Mouse (Mus musculus) Muller cell, postnatal 12 days (primary cell): ENCODE measurements around the gene Aurkb.
A peak's percentile ranks its signal among the peaks of the same experiment; 100 is the strongest.

Source experiments
- DNase-seq: peaks from one replicate; pipeline ENCODE4 v3.0.0-alpha.2; 2015; ENCODE audit errors: inconsistent ontology term

Gene Aurkb

DNA sequence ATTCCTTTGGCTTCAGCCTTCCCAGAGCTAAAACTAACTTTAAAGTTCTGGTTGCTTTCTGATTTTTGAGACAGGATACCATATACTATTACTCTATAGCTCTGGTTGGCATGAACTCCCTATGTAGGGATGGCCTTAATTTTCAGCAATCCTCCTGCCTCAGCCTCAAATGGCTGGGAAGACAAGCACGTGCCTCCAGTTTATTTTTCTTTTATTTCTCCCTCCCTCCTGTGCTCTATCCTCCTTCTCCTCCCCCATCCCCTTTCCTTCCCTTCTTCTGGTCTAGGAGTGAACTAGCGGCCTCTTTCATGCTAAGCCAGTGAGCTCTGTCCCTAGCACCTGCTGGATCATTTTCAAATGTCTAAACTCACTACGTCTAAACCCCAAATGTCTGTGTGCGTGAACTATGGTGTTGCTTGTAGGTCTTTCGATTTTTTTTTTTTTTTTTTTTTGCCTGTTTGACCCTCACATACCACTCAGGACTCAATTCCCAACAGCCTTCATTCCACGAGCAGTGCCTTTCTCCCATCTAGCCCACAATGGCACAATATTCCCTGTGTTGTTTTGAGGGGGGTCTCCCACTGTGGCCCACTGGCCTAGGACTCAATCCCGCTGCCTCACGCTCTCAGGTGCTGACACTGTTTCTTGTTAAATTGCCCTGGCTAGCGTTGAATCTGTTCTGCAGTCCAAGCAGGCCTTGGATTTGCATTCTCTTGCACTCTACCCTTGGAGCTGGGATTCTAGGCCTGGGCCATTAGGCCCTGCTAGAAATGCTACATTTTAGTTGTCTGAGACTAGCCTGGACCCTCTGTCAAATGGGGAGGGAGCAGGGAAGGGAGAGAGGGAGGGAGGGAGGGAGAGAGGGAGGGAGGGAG, 19.0 kb downstream of the Aurkb start:
- DNase-seq: no peak

DNA sequence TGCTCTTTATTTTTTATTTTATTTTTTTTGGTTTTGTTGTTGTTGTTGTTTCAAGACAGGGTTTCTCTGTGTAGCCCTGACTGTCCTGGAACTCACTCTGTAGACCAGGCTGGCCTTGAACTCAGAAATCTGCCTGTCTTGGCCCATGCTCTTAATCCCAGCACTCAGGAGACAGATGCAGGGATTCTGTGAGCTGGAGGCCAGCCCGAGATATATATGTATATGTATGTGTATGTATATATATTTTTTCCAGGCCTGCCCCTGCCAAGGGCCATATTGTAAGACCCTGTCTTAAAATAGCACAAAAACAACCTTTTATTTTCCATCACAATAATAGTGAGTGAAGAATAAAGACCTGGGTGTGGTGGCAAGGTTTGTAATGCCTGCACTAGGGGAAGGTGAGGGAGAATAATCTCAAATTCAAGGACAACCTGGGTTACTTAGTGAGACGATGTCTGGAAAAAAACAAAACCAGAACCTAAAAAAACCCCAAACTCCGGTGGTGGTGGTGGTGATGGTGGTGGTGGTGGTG, 20.0 kb downstream of the Aurkb start:
- DNase-seq: no peak

GRCm38 (mm10) chr11:69066163-69066861, 20.9 kb downstream of the Aurkb start:
- no peak for DNase-seq

- DNase-seq: peak; percentile 88
Observed at GRCm38 (mm10) chr11:69066956-69067355, 21.5 kb downstream of the Aurkb start.

DNA sequence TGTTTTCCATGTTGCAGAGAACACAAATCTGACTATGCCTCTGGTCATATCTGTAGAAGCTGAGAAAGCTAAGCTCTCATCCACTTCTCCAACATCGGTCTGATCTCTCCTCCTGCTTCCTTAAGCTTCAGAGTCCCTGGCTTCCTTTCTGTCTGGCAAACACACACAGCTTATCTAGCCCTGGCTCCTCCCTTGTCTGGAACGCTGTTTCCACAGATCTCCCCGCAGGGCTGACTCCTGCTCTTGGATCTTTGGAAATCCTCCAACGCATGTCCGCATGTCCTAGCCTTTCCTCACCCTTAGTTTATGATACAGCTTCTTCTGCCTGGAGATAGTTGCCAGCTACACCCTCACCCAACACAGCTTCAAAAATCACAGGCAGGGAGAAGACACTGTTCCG, 22.2 kb downstream of the Aurkb start:
- no peak for DNase-seq

- DNase-seq: no peak
Observed at GRCm38 (mm10) chr11:69070093-69070492, 24.6 kb downstream of the Aurkb start.

- DNase-seq: peak; percentile 94
Observed at GRCm38 (mm10) chr11:69070590-69071222, 25.3 kb downstream of the Aurkb start, which contains the start of gene Tmem107. TSS of gene Tmem107 (plus strand) at chr11:69070806.

DNA sequence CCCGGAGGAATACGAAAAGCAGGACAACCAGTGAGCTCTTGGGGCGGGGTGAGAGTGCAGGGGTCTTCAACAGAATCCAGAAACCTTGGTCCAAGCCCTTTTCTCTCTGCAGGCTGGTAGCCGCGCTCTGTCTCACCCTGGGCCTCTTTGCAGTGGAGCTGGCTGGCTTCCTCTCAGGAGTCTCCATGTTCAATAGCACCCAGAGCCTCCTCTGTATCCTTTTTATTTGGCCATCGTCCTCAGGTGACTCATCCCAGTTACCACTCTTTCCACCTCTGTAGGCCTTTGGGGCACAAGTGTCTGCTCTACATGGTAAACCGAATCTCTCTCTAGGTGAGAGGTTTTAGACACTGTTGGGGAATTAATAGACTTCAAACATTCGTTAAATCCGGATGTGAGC, 25.8 kb downstream of the Aurkb start:
- no peak for DNase-seq

- DNase-seq: no peak
Observed at GRCm38 (mm10) chr11:69072234-69072633, 26.8 kb downstream of the Aurkb start.

DNA sequence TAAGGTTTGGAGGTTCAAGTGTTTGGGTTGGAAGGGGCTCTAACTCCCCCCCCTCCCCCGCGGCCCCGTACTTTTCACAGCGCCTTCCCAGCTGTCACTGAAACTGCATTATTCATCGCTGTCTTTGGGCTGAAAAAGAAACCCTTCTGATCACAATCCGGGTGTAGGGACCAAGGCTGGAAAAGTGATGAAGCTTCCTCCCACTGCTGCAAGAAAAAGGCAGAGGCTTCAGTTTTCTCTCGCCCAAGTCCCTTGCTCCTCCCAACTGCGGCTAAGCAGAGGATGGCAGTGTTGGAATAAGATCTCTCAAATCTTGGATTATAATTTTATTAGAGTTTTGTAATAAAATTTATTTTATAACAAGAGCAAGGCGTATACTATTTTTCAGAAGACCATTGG, 27.2 kb downstream of the Aurkb start:
- DNase-seq: no peak

DNA sequence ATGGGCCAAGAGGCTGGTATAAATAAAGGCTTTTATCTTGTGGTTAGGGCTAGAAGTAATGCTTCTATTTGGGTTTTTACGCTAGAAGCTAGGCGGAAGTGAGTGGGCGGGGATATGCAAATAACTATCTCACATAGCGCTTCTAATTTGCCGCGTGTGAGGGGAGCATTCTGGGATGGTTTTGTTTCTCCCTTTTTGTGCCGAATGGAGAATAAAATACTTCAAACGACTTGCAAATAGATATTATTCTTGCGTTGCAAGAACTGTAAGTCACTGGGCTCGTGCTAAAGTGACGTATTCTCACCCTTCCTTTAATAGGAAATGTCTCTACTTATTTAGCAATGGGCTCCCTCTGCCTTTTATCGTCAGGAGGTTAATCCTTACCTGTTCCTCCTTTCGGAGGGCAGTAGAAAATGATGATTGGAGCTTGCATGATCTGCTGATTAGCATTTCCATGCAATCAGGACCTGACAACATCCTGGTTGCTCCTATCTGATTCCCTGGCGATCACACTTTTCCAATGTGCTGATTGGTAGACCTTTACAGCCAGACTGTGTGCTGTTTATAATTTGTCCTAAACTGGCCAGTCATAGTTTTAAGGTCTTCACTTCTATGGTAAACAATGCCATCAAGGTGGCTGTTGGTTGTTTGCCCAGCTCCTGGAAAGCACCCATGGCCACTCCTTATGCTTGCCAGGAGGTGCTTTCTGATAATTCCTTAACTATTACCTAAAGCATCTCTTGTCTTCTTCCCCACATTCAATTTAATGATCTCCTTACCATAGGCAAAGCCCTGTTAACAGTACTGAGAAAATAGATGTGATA, 27.8 kb downstream of the Aurkb start:
- peak; percentile 92 for DNase-seq

GRCm38 (mm10) chr11:69073951-69074775, 28.7 kb downstream of the Aurkb start:
- DNase-seq: no peak

GRCm38 (mm10) chr11:69074776-69075069, 29.3 kb downstream of the Aurkb start:
- no peak for DNase-seq

- DNase-seq: no peak
Observed at GRCm38 (mm10) chr11:69075764-69076479, 30.5 kb downstream of the Aurkb start.

DNA sequence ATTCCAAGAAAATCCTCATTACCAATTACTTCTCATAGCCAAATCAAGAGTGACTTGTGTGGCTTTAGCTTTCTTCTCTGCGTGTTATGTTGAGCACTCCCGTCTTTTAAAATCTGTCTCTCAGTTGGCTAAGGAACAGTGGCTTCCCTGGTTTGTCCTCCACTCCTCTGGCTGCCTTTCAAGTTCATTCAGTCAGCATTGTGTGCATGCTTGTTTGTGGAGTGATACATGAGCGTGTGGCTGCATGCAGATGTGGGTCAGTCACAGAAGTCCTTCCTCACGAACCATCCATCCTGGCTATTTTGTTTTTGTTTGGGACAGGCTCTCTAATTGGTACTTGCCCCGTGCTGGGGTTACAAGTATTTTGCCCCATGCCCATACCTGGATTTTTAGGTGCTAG, 31.1 kb downstream of the Aurkb start:
- DNase-seq: no peak

GRCm38 (mm10) chr11:69077316-69077715, 31.9 kb downstream of the Aurkb start:
- no peak for DNase-seq

- no peak for DNase-seq
Observed at GRCm38 (mm10) chr11:69078041-69078440, 32.6 kb downstream of the Aurkb start.

GRCm38 (mm10) chr11:69078805-69079438, 33.5 kb downstream of the Aurkb start:
- peak; percentile 23 for DNase-seq

DNA sequence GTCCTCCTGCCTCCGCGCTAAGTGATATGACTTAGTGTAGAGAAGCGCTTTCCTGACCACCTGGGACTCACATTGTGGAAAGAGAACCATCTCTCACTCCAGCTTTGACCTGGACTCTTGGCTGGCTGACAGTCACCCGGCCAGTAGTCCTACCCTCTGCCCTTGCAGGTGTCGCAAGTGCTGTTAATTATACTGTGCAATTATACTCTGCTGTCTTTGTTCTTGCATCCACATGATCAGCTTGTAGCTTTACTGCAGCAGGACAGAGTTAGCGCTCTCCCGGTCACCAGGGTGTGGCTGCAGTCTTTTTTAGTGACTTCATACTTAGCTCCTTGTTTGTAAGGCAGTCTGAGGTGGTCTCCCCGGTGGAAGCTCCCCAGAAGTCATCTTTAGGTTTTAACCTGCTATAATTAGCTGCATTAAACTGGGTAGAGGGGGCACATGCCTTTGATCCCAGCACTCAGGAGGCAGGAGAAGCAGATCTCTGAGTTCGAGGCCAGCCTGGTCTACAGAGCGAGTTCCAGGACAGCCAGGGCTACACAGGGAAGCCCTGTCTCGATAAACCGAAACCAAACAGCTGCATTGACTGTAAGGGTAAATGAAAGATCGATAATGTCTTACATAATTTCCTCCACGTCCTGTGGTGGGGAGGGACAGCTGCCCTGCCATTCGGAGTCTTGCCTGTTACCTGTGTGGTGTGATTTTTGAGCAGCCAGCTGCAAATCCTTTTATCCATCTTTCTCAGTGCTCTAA, 34.8 kb downstream of the Aurkb start:
- DNase-seq: no peak
